Mouse (Mus musculus): ENCODE results near the gene Olfr479.
"Not testable (repeated sequence)": the region's sequence is repeated elsewhere in the genome, so short reads cannot be mapped to it uniquely, and the experiment has no call there.

The Olfr479 gene

GRCm38 (mm10) chr7:108050393-108050792 is at the start of gene Olfr479:
TSS of gene Olfr479 (plus strand) at chr7:108050693.
- DNase-seq (ENCODE audit: low spot score in 2 of 2), result no peak

- not testable (repeated sequence) for DNase-seq (ENCODE audit: low spot score in 2 of 2)
Measured at GRCm38 (mm10) chr7:108014256-108014655, 36.2 kb upstream of the Olfr479 start.

- DNase-seq (ENCODE audit: low spot score in 2 of 2), result no peak
Measured at GRCm38 (mm10) chr7:108033889-108034288, 16.6 kb upstream of the Olfr479 start, which contains the start of gene Olfr478. TSS of gene Olfr478 (minus strand) at chr7:108033989.

- DNase-seq (ENCODE audit: low spot score in 2 of 2), result no peak
Measured at GRCm38 (mm10) chr7:108067246-108067645, 16.8 kb downstream of the Olfr479 start, which contains the start of gene Olfr480. TSS of gene Olfr480 (minus strand) at chr7:108067346.

GRCm38 (mm10) chr7:108079555-108079954 is 29.1 kb downstream of the Olfr479 start, which contains the start of gene Olfr481:
TSS of gene Olfr481 (plus strand) at chr7:108079855.
- no peak for DNase-seq (ENCODE audit: low spot score in 2 of 2)

GRCm38 (mm10) chr7:108097486-108097885 is 47.0 kb downstream of the Olfr479 start, which contains the start of gene Olfr482:
TSS of gene Olfr482 (minus strand) at chr7:108097586.
- DNase-seq (ENCODE audit: low spot score in 2 of 2), result no peak

- no peak for DNase-seq (ENCODE audit: low spot score in 2 of 2)
Measured at GRCm38 (mm10) chr7:108100549-108100948, 50.1 kb downstream of the Olfr479 start, which contains the start of gene Olfr483. TSS of gene Olfr483 (plus strand) at chr7:108100849.

Data from spleen, postnatal 10 days (tissue).